Mouse (Mus musculus) liver, embryonic 14.5 days (tissue): ENCODE data around the gene Gm12184.

ENCODE experiments used
- CTCF ChIP-seq: IDR thresholded peaks from 2 replicates; pipeline ENCODE4 v1.5.1; 2016; ENCODE audit warnings: antibody characterized with exemption, low read depth, control low read depth
- EP300 ChIP-seq: IDR thresholded peaks from 2 replicates; pipeline ENCODE4 v1.6.1; 2016; ENCODE audit warnings: antibody characterized with exemption, low read depth

DNA sequence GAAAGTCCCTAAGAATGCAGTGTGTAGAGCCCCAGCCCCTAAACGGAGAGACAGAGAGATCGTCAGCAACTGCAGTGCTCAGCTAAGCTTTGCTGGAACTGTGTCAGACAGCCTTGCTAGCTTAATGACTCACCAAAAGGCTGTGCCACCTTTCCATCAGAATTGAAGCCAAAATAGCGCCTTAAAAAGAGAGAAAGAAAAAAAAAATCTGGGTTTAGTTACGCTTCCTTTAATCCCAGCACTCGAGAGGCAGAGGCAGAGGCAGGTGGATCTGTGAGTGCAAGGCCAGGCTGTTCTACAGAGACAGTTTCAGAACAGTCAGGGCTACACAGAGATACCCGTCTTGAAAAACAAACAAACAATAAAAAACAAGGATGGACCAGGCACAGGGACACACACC, 17.9 kb upstream of the Gm12184 start:
- no peak for TF ChIP-seq CTCF
- TF ChIP-seq EP300, result no peak
